Mouse (Mus musculus) neural tube, embryonic 11.5 days (tissue): Measurements from ENCODE around the gene Ptgfrn. TPM values are rescaled to one million over a fixed set of nuclear protein-coding genes. Genes with fewer than 3 reads are reported as not detected.
A peak's percentile ranks its signal among the peaks of the same experiment; 100 is the strongest.

Experiments used
- ATAC-seq: fragments of 200-750 bp; cut with Nextera tagmentation; 2 replicates; pipeline ENCODE4 v1.8.0; 2017; ENCODE audit warnings: moderate number of reproducible peaks, mild to moderate bottlenecking, moderate TSS enrichment, moderate library complexity; ENCODE audit not compliant: insufficient read depth, low FRiP score, low TSS enrichment
- DNase-seq: peaks from one replicate; pipeline ENCODE4 v3.0.0-alpha.2; 2015; ENCODE audit warnings: low spot score
- H3K27ac ChIP-seq: fragments of 300-500 bp; sonication (generic); 2 replicates; pipeline ENCODE4 v1.5.1; 2014; ENCODE audit warnings: low read depth, mild to moderate bottlenecking, low read length
- H3K27me3 ChIP-seq: fragments of 300-500 bp; sonication (generic); 2 replicates; pipeline ENCODE4 v1.6.1; 2014; ENCODE audit warnings: mild to moderate bottlenecking, low read length, mixed read lengths; ENCODE audit not compliant: control insufficient read depth, insufficient read depth
- H3K36me3 ChIP-seq: fragments of 300-500 bp; sonication (generic); 2 replicates; pipeline ENCODE4 v1.6.1; 2014; ENCODE audit warnings: mild to moderate bottlenecking, low read length, moderate library complexity, mixed read lengths; ENCODE audit not compliant: control insufficient read depth, insufficient read depth
- H3K4me1 ChIP-seq: fragments of 300-500 bp; sonication (generic); 2 replicates; pipeline ENCODE4 v1.6.1; 2014; ENCODE audit warnings: low read length, mixed read lengths; ENCODE audit not compliant: control insufficient read depth, insufficient read depth
- H3K4me2 ChIP-seq: fragments of 300-500 bp; sonication (generic); 2 replicates; pipeline ENCODE4 v1.6.1; 2014; ENCODE audit warnings: low read depth, mild to moderate bottlenecking, moderate library complexity
- H3K4me3 ChIP-seq: fragments of 300-500 bp; sonication (generic); 2 replicates; pipeline ENCODE4 v1.5.1; 2014; ENCODE audit warnings: low read depth, low read length
- H3K9ac ChIP-seq: fragments of 300-500 bp; sonication (generic); 2 replicates; pipeline ENCODE4 v1.6.1; 2014; ENCODE audit warnings: mild to moderate bottlenecking, low read length
- H3K9me3 ChIP-seq: fragments of 300-500 bp; sonication (generic); 2 replicates; pipeline ENCODE4 v1.6.1; 2016; ENCODE audit warnings: low read length; ENCODE audit not compliant: control insufficient read depth
- WGBS: fragments of 180-500 bp; shearing (Covaris S2); extraction: QIAGEN DNeasy Blood & Tissue Kit; methylation state at CpG from one replicate; pipeline ENCODE4 v1.1.7; 2014; 5-methylcytosine and 5-hydroxymethylcytosine counted together
- polyA plus RNA-seq: library from polyadenylated mRNA; unstranded; fragments of >200 nt; fragmentation: Nextera tagmentation; extraction: Ambion mirVana; gene quantifications from 2 replicates; pipeline ENCODE4 v1.2.1, GENCODE M21; 2014

The Ptgfrn gene
- polyA plus RNA-seq = 3.1 and 3.6 TPM in 2 replicates

DNA sequence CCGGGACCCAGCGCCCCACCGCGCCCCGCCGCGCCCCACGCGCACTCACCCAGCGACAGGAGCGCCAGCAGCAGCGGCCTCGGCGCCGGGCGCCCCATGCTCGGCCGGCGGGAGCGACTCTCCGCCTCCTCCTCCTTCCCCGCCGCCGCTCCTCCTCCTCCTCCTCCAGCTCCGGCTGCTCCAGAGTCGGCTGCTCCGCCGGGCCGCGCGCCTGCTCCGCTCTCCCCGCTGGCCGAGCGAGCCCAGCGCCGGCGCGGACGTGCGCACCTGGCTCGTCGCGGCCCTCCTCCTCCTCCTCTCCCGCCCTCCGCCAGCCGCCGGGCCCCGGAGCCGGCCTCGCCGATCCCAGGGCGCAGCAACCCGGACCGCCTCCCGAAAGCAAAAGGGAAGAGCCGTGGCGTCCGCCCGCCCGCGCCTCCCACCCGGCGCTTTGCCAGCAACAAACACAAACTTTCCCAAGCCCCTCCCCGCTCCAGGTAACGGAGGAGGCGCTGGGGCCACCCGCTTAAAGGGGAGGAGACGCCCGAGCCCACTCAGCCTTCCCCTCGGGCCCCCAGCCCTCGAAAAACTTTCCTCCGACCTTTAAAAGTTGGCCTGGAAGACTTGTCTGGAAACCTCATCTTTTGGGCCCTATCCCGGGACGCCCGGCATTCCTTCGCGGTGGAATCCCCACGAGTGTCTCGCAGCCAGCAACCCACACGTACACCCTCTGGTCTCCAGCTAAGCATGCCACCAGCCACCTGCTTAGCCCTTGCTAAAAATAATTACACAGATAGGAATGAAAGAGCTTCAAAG is at the start of gene Ptgfrn:
TSS of gene Ptgfrn (minus strand) at position 236 of the 795 bp plus-strand sequence.
- peaks cover 11% of the 10 kb centered on the region for H3K4me1 ChIP-seq
- H3K27me3 ChIP-seq = no peaks in the 10 kb centered on the region
- H3K9ac ChIP-seq = peak within 1 kb of the TSS; percentile 89
- H3K9me3 ChIP-seq = no peaks in the 10 kb centered on the region
- ATAC-seq (peak; percentile 70), DNase-seq (peak; percentile 81)
- peak within 1 kb of the TSS; percentile 93 for H3K4me2 ChIP-seq
- H3K27ac ChIP-seq = 0 out of 2 replicates have a peak within 1 kb of the TSS, but pooled peaks have one; percentile 42
- WGBS = under 1% methylated on average over 27 of the region's 81 CpGs
- H3K4me3 ChIP-seq = peak within 1 kb of the TSS; percentile 85
- no peaks in the 10 kb centered on the region for H3K36me3 ChIP-seq

DNA sequence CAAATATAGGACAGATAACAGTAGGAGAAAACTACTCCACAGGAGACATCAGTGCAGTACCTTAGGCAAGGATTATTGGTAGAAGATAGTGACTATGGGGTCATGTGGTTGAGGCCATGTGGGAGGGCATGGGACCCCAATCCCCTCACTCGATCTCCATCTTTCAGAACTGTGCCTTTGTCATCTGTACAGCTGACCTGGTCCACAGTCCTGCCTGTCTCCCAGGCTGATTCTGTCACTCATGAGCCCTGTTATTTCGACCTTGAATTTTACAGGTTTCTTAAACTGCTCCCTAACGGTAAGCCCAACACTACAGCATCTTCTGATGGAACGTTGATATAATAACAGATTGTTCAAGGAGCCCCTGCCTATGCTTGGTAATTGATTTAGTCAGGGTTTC is 49.6 kb upstream of the Ptgfrn start:
- Histone ChIP-seq H3K4me1 (peaks cover 5% of the 10 kb centered on the region), H3K27ac (no peak overlapping the region), H3K4me3 (no peak overlapping the region), H3K27me3 (no peaks in the 10 kb centered on the region), H3K9ac (no peak overlapping the region), H3K36me3 (no peaks in the 10 kb centered on the region), H3K4me2 (no peak overlapping the region), H3K9me3 (no peaks in the 10 kb centered on the region)
- 83% methylated on average over 4 of the region's 4 CpGs for WGBS
- ATAC-seq = no peak
- DNase-seq = no peak

DNA sequence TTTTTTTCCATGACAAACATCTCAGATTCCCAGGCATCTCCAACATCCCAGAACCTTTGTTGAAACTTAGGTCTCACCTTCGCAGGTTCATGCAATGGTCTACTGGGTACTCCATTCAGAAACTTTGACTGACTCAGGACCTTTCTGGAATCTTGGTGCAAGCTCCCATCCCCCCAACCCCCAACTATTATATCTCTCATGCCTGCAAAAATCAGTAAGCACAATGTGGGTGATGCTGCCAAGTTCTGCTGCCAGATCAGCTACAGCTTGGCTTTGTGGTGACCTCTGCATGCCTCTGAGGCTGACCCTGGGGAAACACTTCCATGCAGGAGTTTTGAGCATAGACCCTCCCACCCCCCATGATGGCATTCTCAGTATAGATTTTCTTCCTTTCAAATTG is 44.0 kb upstream of the Ptgfrn start:
- Histone ChIP-seq H3K9ac (no peak overlapping the region), H3K4me3 (no peak overlapping the region)
- ATAC-seq = no peak

DNA sequence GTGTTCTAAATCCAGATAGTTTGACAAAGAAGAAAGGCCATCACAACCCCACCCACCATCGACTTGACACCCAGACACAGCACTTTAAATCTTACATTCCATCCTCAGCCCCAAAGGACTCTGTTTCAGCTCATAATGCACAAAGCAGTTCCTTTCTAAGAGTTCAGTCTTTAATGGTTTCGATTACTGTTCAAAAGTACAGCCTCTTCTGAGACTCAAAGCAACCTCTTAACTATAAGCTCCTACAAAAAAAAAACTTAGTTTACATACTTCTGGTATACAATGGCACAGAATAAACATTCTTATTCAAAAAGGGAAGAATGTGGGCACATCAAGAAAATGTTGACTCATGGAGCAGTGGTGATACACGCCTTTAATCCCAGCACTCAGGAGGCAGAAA is 43.3 kb upstream of the Ptgfrn start:
- Histone ChIP-seq H3K9me3 (no peaks in the 10 kb centered on the region), H3K27ac (no peak overlapping the region), H3K27me3 (no peaks in the 10 kb centered on the region), H3K4me1 (no peaks in the 10 kb centered on the region), H3K36me3 (no peaks in the 10 kb centered on the region), H3K4me2 (no peak overlapping the region), H3K4me3 (no peak overlapping the region), H3K9ac (no peak overlapping the region)
- WGBS = 80% methylated on average over 3 of the region's 3 CpGs
- no peak for ATAC-seq
- DNase-seq = no peak

More for the DNA sequence above, 44.0 kb upstream of the Ptgfrn start:
- H3K9me3 ChIP-seq = no peaks in the 10 kb centered on the region
- no peak overlapping the region for H3K27ac ChIP-seq
- 91% methylated on average over 1 of the region's 1 CpGs for WGBS
- no peaks in the 10 kb centered on the region for H3K36me3 ChIP-seq
- H3K4me1 ChIP-seq = no peaks in the 10 kb centered on the region
- H3K4me2 ChIP-seq = no peak overlapping the region
- DNase-seq = no peak
- no peaks in the 10 kb centered on the region for H3K27me3 ChIP-seq

DNA sequence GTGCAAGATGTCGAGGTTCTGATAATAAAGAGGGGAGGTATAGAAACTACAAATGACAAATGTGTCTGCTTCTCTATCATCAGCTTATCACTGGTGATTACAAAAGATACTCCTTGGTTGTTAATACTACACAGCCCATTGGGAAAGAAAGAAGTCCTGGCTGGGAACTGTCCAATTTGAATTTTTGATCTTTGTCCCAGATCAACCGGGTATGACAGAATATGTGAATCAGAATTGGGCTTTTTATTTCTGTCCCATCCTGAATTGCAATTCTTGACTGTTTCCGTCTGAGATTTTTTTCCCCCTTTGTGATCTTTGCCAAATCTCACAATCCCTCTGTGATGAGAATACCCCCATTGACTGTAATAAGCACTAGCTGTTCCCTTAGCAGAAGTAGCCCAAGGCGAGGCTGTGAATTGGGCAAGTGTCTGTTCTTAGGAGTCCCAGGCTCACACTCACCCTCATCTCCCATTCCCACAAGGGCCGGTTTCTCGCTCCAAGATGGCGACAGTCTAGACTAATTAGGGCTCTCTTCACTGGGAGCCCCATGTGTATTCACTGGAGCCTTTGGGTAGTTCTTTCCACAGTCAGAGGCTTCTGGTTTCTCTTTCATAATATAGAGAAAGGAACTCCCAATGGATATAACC is 36.2 kb upstream of the Ptgfrn start:
- Histone ChIP-seq H3K36me3 (no peaks in the 10 kb centered on the region), H3K27ac (no peak overlapping the region), H3K4me3 (no peak overlapping the region), H3K9me3 (no peaks in the 10 kb centered on the region), H3K4me2 (no peak overlapping the region), H3K9ac (no peak overlapping the region), H3K27me3 (no peaks in the 10 kb centered on the region), H3K4me1 (0 out of 2 replicates have a peak, but pooled peaks cover 7% of the 10 kb centered on the region)
- ATAC-seq = no peak
- no peak for DNase-seq
- WGBS = 81% methylated on average over 7 of the region's 7 CpGs

DNA sequence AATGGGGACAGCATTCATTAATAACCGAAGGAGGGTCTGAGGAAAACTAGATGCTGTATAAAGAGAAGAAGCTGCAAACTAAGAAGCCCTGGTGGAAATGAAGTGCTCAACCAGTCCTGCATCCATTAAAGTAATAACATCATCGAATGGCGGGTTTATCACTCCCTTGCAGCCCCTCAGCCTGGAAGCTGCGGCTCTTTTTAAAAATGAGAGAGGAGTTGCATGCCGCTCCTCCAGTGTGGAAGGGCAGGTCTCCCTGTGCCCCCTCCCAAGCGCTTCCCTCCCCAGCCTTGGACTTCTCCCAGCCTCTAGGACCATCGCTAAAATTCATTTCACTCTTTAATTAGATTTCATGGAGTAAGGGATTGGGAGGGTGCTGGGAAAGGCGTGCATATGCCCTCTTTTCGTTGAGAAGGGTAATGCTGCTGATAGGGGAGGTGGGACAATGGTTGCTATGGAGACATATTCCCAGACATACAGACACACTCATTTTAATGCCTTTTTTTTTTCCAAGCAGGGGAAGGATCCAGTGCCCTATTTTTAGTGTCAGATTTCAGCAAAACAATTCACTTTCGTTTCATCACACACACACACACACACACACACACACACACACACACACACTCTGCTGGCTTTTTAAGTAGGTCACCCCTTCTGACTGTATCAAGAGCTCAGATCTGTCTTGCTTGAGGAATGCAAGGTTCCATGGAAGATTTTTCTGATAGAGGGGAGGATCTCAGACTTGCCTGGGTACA is 35.4 kb upstream of the Ptgfrn start:
- Histone ChIP-seq H3K27me3 (no peaks in the 10 kb centered on the region), H3K9ac (no peak overlapping the region), H3K9me3 (no peaks in the 10 kb centered on the region), H3K4me3 (no peak overlapping the region), H3K4me1 (0 out of 2 replicates have a peak, but pooled peaks cover 7% of the 10 kb centered on the region), H3K36me3 (no peaks in the 10 kb centered on the region), H3K27ac (no peak overlapping the region), H3K4me2 (peak overlapping the region; percentile 22)
- WGBS = 47% methylated on average over 10 of the region's 10 CpGs
- ATAC-seq (no peak), DNase-seq (no peak)

DNA sequence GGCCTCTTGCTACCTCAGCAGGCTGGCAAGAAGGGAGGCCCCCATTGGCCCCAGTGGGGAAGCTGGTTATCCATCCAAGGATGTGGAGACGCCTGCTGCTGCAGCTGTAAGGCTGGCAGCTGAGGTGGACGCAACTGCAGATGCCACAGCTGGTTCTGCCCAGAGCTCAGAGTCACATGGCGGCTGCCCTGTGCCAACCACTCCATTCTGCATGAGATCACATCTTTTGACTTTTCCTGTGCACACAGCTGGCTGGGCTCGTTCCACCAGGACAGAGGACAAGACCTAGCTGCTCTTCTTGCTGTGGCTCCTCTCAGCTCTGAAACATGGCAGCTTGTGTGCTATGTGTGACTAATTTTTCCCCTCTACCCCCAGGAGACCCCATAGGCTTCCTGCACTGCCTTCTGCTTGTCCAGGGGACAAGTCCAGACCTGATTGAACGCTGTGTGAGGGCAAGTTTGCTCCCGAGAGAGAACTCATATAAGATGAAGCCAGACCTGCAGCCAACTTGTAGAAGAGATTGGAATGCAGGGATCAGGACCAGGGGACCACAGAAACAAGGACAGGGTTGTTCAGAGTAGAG is 34.4 kb upstream of the Ptgfrn start:
- WGBS = 76% methylated on average over 6 of the region's 6 CpGs

DNA sequence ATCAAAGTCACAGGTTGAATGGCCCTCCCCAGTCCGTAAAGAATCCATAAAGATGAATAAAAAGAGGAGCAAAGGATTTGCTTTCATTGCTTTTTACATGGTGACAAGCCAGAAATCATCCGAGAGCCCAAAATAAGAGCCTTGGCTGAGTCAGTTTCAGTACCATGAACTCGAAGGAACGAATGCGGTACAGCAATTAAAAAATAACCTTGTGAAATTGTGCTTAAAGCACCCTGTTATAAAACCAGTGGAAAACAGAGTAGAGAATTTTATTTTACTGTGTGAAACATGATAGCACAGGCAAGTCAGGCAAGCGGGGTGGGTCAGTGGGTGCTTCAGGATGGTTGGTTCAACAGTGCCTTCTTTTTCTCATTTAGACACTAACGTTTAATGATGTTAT is 33.4 kb upstream of the Ptgfrn start:
- no peaks in the 10 kb centered on the region for H3K27me3 ChIP-seq
- DNase-seq (no peak), ATAC-seq (no peak)
- 0 out of 2 replicates have a peak, but pooled peaks cover 7% of the 10 kb centered on the region for H3K4me1 ChIP-seq
- WGBS = 90% methylated on average over 7 of the region's 7 CpGs
- no peak overlapping the region for H3K4me2 ChIP-seq
- no peaks in the 10 kb centered on the region for H3K36me3 ChIP-seq
- no peaks in the 10 kb centered on the region for H3K9me3 ChIP-seq
- H3K9ac ChIP-seq = no peak overlapping the region
- no peak overlapping the region for H3K4me3 ChIP-seq
- no peak overlapping the region for H3K27ac ChIP-seq

More for the DNA sequence above, 34.4 kb upstream of the Ptgfrn start:
- no peak overlapping the region for H3K4me2 ChIP-seq
- H3K36me3 ChIP-seq = no peaks in the 10 kb centered on the region
- no peak overlapping the region for H3K4me3 ChIP-seq
- ATAC-seq (no peak; the same call in 1 of the 2 replicates), DNase-seq (no peak)
- no peak overlapping the region for H3K27ac ChIP-seq
- no peaks in the 10 kb centered on the region for H3K27me3 ChIP-seq
- H3K9ac ChIP-seq = no peak overlapping the region
- no peaks in the 10 kb centered on the region for H3K9me3 ChIP-seq
- H3K4me1 ChIP-seq = 0 out of 2 replicates have a peak, but pooled peaks cover 7% of the 10 kb centered on the region
